Mouse (Mus musculus) neutrophil, adult 5-6 weeks (primary cell): ENCODE data around the gene Fam160b1. TPM values are rescaled to one million over a fixed set of nuclear protein-coding genes. Genes with fewer than 3 reads are reported as not detected.
A peak's percentile ranks its signal among the peaks of the same experiment; 100 is the strongest.

Source experiments
- ATAC-seq: fragments of 151-379, 151-347 bp; 2 replicates; pipeline ENCODE4 v1.8.0; 2017; ENCODE audit warnings: mild to moderate bottlenecking, moderate TSS enrichment; ENCODE audit not compliant: insufficient number of reproducible peaks, poor library complexity, low FRiP score, severe bottlenecking; ENCODE audit errors: extremely low read depth
- total RNA-seq: library from RNA; stranded (forward); fragments of 200-1000 nt; gene quantifications from 2 replicates; pipeline ENCODE4 v1.2.3, GENCODE M21; 2017

The Fam160b1 gene
- total RNA-seq, 1 experiment from 2014 or later: 39.7 TPM

- peak; percentile 14; the same call in 1 of the 2 replicates for ATAC-seq
Measured at GRCm38 (mm10) chr19:57411375-57412196, 51.1 kb downstream of the Fam160b1 start.

- ATAC-seq: no peak
Measured at GRCm38 (mm10) chr19:57413170-57413569, 52.7 kb downstream of the Fam160b1 start.

GRCm38 (mm10) chr19:57413918-57414317 is 53.4 kb downstream of the Fam160b1 start:
- ATAC-seq: no peak

DNA sequence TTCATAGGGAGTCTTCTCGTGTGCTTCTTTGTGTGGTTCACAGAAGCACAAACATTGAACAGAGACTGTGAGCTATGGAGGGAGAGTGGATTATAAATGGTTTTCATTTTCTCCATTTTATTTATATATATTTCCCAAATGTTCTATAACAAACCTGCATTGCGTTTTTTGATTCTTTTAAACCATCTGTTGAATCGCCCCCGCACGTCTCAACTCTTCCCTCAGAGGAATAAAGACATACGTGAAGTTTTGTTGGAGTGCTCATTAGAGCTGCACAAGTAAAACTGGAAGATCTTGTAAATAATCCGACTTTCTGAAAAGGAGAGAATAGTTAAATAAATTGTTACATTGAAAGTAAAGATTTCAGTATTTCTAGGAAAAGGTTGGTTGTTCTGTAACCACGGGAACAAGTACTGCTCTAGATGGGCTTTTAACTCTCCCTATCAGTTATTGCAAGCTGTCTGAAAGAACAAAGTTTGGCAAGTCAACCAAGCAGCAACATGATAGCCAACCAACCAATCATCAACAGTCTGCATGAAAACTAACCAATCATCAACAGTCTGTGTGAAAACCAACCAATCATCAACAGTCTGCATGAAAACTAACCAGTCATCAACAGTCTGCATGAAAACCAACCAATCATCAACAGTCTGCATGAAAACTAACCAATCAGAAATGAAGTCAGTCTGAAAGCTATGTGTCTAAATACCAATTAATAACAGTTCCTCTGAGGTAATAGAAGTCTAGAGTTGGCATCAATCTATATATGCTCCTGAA is 54.7 kb downstream of the Fam160b1 start:
- ATAC-seq: no peak

DNA sequence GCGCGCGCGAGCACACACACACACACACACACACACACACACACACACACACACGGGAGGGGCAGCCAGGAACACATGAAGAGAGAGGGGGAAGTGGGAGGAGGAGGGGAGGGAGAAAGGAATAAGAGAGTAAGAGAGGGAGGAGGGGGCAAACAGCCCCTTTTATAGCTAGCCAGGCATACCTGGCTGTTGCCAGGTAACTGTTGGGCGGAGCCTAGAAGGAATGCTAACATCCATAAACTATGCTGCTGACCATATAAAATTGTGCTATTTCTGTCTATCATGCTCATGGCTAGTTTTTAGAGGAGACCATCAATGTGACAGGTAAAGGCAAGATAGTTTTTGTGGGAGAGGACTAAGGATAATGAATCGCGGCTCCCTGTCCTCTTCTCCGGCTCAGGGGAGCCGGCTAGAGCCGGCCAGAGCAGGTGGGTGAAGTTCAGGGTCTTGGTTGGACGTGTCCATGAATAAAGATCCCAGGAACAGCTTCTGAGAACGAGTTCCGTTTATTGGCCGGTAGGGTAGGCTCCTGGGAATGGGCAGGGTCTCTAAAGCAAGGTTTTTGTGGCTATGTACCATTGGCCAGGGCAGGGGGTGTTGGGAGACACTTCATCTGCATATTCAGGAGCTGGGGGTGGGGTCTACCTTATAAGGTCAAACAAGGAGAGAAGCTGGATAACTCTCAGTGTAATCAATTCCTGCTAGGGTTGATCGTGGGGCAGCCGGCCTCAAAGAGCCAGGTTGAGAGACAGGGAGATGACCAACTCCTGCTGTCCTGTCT is 57.5 kb downstream of the Fam160b1 start:
- no peak for ATAC-seq

- ATAC-seq: no peak
Measured at GRCm38 (mm10) chr19:57423402-57423801, 62.9 kb downstream of the Fam160b1 start.

GRCm38 (mm10) chr19:57425296-57425695 is 64.8 kb downstream of the Fam160b1 start:
- ATAC-seq: no peak

- no peak for ATAC-seq
Measured at GRCm38 (mm10) chr19:57426841-57427240, 66.4 kb downstream of the Fam160b1 start.

DNA sequence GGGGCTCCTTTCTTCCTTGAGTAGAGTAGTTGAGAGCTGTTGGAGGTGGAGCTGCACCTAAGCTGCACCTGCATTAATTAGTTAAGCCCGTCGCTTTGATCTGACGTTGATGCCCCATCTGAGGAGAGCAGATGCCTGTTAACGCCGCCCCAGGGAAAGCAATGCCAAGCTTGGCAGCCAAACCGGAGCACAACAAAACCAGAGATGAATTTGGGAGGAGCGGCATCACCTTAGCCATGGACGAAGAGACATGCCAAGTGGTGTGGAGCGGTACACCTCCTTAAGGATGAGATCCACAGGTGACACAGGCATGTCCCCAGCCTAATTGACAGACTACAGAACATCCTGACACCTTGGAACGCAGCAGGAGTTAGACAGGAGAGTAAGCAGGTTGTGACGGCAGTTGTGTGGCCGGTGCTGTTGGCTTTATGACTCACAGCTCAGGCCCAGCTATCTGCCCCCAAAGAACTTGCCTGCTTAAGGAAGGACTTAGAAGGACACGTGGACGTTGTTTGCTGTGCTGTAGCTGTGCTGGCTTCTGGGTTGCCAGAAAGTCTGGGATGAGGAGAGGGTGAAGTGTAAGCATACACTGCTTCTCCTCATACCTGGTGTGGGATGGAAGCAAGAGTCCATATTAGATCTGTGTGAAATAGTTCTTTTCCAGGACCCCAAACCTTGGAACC is 67.4 kb downstream of the Fam160b1 start:
- ATAC-seq: no peak

- ATAC-seq: no peak
Measured at GRCm38 (mm10) chr19:57428641-57429040, 68.2 kb downstream of the Fam160b1 start.

GRCm38 (mm10) chr19:57429926-57430325 is 69.4 kb downstream of the Fam160b1 start:
- ATAC-seq: no peak; the same call in 1 of the 2 replicates

GRCm38 (mm10) chr19:57431476-57431875 is 71.0 kb downstream of the Fam160b1 start:
- ATAC-seq: no peak

- ATAC-seq: no peak
Measured at GRCm38 (mm10) chr19:57434024-57434423, 73.5 kb downstream of the Fam160b1 start.

DNA sequence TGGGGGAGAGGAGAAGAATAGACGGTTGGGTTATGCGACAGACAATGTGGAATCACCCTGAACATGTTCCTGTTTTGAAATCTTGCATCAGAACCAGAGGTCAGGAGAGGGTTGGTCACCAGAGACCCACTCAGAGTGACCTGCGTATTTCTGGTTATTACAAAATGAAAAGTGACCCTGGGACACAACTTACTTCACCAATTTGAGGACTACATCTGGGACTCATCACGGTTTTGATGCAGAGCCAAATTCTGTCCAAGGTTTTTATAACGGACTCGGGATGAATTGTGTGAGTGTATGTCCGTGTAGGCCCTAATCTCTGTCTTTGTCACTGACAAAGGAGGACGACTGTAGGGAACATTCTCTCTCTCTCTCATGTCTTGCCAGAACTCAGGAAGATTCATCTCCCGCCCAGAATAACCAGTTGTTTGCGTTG is 76.1 kb downstream of the Fam160b1 start:
- ATAC-seq: no peak

GRCm38 (mm10) chr19:57437042-57437441 is 76.6 kb downstream of the Fam160b1 start:
- ATAC-seq: no peak
